Mouse (Mus musculus) ovary, postnatal 10 days (tissue): ENCODE data around the gene Hsph1.

Experiments
- DNase-seq: peaks from one replicate; pipeline ENCODE4 v3.0.0; 2022; ENCODE audit warnings: low spot score

Gene Hsph1

GRCm38 (mm10) chr5:149642366-149642765, 6.2 kb upstream of the Hsph1 start:
- DNase-seq: no peak

- no peak for DNase-seq
These were observed 5.2 kb upstream of the Hsph1 start for GRCm38 (mm10) chr5:149641277-149641892.

DNA sequence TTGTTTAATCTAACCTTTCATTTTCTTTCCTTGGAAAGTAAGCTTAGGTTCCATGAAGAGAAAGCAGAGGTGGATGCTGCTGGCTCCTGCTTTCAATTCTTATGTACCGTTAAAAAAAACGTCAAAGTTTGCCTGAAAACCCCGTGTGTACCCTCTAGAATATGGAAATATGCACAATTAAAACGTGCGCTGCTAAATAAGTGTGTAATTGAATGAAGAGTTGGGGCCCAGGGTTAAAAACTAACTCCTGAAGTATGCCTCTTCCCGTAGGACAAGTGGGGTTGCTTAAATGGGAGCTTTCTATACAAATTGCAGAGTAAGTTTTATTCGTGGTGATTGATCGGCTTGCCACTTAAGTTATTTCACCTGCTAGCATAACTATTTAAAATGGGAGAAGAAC, 1.1 kb upstream of the Hsph1 start:
- no peak for DNase-seq

DNA sequence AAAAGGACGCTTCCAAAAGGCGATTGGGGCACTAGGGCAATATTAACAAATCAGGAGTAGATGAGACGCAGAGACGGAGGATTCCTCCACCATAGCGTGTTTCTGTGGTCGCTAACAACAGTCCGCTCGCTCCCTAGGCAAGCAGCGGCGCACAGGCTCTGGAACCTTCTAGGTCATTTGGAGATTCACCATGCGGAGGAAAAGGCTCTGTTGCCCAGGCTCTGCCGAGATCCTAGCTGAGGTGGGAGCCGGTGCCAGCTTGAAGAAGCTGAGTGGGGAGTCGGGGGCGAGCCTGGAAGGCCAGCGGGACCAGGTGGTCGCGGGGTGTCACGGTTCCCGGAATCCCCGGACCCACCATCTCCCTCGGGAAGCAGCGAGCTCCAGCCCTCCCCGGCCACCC, 620 bp downstream of the Hsph1 start:
- peak; percentile 13 for DNase-seq

DNA sequence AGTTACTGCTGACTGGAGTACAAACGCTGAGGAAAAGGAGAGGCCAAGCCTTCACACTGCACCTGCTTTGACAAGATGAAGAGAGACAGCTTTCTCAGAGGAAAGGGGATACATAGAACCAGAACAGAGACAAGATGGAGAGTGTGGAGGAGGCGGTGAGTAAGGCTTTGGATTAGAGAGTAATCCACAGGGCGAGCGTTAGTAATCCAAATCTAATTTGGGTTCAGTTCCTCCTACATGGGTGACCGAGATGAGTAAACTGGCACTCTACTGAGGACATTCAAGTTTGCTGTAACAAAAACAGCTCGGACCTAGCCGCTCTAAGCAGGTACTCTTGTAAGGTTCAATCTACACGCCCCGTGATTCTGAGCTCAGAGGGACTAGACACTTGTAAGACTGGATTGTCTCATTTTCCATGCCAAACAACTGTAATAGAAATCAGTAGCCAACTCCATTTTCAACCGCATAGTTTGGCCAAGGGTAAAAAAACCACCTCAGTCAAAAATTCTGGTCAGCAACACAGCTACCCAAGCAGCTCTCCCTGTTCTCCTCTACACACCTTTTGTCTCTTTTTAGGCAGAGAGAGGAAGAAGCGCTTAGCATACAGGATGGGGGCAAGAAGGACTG, 1.7 kb downstream of the Hsph1 start:
- no peak for DNase-seq

DNA sequence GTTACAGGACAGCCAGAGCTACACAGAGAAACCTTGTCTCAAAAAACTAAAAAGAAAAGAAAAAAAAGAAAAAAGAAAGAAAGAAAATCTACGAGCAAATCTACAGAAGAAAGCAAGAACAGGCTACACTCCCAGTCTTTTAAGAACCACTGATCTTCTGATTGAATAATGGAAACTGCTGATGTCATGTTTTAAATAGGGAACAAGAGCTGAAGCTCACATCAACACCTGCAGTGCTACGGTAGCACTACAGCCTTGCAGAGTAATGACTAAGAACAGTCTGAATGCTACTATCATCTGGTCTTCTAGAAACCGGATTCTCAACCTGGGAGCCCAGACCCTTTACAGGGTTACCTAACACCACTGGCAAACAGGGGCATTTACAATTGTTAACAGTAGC, 10.6 kb downstream of the Hsph1 start:
- no peak for DNase-seq

- DNase-seq: no peak
These were observed 12.1 kb downstream of the Hsph1 start for GRCm38 (mm10) chr5:149623815-149624675.

DNA sequence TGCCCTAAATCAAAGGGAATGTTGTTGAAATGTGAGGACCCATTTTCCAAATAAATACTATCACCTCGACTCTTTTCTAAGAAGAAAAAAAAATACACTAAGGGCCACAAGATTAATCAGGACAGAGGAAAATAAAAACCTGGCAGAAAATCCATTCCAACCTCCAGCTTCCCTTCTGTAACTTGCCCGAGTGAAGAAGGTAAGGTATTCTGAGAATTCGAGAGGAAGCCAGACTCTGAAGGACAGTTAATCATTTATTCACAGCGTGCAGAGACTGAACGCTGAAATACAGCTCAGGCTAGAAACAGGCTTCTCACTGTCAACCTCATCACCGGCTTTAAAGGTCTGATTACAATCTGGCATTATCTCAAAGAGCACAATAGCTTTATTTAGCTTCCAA, 13.5 kb downstream of the Hsph1 start:
- DNase-seq: no peak

GRCm38 (mm10) chr5:149622152-149622551, 14.0 kb downstream of the Hsph1 start:
- DNase-seq: no peak

- no peak for DNase-seq
These were observed 18.3 kb downstream of the Hsph1 start for GRCm38 (mm10) chr5:149617776-149618425.

DNA sequence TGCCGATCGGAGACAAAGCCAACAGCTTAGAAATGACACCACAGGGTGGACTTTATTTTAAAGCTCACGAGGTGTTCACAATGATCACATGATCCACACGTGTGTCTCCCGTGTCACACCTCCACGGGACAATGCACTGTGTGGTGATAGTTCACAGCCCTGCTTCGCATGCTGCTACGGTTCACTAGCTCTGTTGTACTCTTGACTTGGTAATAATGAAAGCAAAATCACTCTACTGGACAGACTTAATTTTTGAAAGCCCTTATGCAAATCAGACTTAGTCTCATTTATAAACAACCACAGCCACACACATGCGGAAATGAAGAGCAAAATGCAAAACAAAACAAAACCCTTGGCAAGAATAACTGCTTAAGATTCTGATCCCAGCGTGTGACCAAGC, 19.4 kb downstream of the Hsph1 start:
- no peak for DNase-seq

DNA sequence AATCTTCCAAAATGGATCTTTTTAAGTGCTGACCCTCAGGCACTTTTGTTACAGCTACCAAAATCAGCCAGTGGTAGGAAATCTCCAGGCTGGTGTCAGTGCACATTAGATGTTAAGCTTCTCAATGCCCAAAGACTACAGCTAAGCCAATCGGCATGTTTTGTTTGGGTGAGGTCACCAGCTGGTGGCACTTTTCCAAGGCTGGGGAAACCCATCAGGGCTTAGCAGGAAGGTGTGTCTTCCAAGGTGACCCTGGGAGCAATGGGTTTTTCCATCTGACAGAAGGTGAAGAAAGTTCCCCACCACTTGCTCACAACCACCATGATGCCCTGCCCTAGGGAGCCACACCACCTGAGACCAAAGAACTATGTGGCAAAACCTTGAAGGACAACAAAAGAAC, 20.0 kb downstream of the Hsph1 start:
- no peak for DNase-seq

DNA sequence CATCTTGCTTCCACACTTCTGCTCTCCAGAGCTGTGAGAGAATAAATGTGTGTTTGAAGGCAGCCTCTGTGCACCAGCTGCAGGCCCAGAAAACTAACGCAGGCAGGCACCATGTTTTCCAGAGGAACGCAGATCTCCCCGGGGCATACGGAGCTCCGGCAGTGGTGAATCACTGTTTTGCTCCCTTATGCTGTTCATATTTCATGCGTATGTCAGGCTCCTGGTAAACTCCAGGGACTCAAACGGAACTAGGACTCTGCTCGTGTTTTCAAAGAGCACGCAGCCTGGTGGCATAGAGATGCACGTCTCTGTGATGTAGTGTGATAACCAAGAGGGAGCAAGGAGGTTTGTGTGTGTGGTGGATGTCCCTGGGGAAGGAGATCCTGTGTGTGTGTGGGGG, 23.4 kb downstream of the Hsph1 start:
- DNase-seq: no peak

GRCm38 (mm10) chr5:149612165-149612518, 24.0 kb downstream of the Hsph1 start:
- DNase-seq: no peak

DNA sequence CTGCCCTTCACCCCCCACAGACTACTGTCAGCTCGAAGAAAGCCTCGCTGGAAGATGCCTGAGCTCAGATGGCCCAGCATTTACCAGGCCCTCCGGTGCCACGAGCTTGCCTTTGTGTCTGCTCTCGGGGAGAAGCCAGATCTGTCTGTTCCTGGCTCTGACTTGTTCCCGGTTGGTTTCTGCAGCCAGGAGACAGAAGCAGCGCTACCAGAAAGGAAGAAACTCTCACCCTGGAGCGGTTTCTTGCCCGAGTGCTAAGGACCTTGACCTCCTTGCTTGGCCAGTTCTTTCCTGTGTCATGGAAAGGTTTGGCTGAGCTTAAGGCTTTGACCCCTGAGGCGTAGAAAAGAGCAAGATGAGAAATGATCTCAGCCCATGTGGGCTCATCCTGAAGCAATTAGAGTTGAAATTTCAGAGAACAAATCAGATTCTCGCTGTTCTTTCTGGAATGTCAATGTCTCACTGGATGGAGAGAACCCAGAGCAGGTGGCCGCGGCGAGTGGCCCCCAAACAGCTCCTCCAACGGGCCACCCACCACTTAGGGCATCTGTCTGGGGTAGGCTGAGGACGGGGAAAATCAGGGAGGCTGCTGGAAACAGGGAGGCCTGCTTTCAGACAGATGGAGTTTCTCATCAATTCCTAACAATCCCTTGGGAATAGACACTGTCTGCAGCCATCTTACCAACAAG, 24.6 kb downstream of the Hsph1 start:
- no peak for DNase-seq

DNA sequence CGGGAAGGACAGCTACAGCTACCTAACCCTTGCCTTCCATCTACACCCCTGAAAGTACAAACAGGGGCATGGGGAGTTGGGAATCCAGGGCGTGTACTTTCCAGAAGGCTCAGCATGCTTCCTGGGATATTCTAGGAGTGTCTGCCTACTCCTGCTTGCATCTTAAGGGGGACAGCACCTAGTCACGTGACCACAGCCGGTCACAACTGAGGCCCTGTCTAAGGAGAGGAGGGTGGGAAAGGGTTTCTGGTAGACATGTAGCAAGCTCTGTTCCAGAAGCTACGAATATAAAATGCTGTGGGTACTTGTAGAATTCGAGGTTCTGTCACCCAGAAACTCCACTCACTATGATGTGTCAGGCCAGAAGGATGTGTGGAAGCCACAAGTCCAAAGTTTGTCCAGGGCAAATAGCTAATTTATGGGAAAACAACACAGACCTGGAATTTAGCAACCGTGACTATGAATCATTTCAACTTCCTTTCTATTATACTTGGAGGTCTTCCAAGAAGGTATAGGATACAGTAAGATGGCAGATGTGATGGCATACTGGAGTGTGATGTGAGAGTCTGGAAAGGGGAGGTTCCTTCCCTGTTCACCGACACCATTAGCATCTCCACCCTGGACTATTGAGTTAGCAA, 29.0 kb downstream of the Hsph1 start:
- DNase-seq: no peak

GRCm38 (mm10) chr5:149603241-149603640, 32.9 kb downstream of the Hsph1 start:
- no peak for DNase-seq

DNA sequence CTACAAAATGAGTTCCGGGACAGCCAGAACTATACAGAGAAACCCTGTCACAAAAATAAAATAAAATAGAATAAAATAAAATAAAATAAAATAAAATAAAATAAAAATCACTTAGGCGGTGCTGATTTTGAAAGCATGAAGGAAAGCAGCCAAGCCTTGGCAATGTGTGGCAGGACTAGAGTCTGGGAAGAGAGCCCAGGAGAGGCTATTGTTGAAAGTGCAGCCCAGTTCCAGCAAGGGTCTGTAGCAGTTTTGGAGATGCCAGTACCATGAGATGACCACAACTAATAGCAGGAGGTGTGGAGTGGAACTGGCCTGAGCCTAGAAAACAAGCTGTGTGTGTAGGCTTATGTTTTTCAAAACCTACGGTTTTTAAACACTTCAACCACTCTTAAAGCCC, 34.2 kb downstream of the Hsph1 start:
- DNase-seq: no peak

DNA sequence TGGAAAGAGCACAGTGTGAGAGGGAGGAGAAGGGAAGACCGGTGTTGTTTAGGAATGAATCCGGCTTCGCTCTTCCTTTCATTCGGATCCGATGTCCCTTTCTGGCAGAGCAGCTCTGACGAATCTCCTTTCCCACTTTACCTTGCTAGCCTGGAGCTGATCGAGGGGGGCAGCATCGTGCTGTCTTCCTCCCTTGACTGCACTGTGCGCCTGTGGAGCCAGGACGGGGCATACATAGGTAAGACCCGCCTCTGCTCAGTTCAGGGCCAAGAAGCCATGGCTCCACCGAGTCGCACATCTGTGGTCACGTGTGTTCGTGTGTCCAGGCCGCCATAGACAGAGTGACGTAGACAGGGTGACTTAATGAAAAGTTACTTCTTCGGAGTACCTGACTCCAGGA, 38.8 kb downstream of the Hsph1 start:
- no peak for DNase-seq

- no peak for DNase-seq
These were observed 42.0 kb downstream of the Hsph1 start for GRCm38 (mm10) chr5:149594215-149594614.

GRCm38 (mm10) chr5:149589932-149590331, 46.2 kb downstream of the Hsph1 start:
- no peak for DNase-seq
